Mouse (Mus musculus): Measurements from ENCODE around the gene Cnot1.

GRCm38 (mm10) chr8:95704538-95704937, 102.7 kb downstream of the Cnot1 start:
- no peak for TF ChIP-seq USF1 (IDR thresholded peaks at IDR 0.05; ENCODE audit: low read depth, low read length)
- TF ChIP-seq POLR2A (IDR thresholded peaks at IDR 0.05; ENCODE audit: control insufficient read depth in 1 of 2, insufficient read depth in 1 of 2, low read depth in 1 of 2, low read length in 2 of 2, poor library complexity in 1 of 2): no peak
- TF ChIP-seq POLR2AphosphoS5 (IDR thresholded peaks at IDR 0.05; ENCODE audit: borderline replicate concordance, low read depth, low read length): no peak
- TF ChIP-seq HCFC1 (IDR thresholded peaks at IDR 0.05; ENCODE audit: low read depth, low read length): no peak
- TF ChIP-seq SMC3 (IDR thresholded peaks at IDR 0.05; ENCODE audit: low read depth, low read length): no peak
- no peak for TF ChIP-seq POLR2AphosphoS2 (IDR thresholded peaks at IDR 0.05; ENCODE audit: low read length)
